Mouse (Mus musculus): Measurements from ENCODE around the gene Chchd2. TPM values are rescaled to one million over a fixed set of nuclear protein-coding genes. Genes with fewer than 3 reads are reported as not detected.

Chchd2 gene
- 1,023 and 1,076 TPM in 2 replicates for polyA plus RNA-seq (2014; fragmentation: Nextera tagmentation; extraction: Ambion mirVana)

DNA sequence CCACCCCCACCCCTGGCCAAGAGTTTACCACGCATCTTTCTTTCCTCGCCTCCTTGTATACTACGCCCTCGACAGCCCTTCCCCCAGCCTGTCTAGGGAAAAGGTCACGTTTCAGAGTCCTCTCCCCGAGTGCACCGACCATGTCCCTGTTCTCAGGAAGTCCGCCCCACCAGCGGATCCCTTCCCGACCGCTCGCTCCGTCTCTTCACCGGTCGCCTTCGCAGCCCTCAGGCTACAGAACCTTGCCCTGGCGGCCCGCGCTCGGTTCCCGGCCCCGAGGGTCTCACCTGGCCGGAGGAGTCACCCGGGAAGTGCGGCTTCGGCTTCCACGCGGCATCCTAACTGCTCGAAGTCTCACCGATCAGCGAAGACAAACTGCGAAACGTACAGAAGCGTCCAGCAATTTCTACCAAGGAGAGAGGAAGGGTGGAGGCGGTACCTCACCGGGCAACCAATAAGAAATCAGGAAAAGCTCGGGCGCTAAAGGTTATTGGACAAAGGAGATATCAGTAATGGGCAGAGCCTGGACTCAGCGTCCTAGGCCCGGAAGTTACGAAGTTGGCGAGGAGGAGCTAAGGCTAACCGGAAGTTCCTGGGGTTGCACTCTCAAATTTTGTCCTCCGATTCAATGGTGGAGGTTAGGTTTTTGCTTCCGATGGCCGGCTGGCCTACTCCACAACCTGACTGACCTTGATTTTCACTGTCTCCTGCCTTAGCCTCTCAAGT is at the start of gene Chchd2:
Chchd2 (minus strand) TSS at position 560 of the 726 bp plus-strand sequence.
- H3K36me3 ChIP-seq (replicated peaks; ENCODE audit: control insufficient read depth, insufficient read depth, low read depth, low read length), result peaks cover 5% of the 10 kb centered on the region
- peak within 1 kb of the TSS; percentile 91 for H3K9ac ChIP-seq (replicated peaks; ENCODE audit: low read length)
- no peaks in the 10 kb centered on the region for H3K4me1 ChIP-seq (ENCODE audit: control insufficient read depth, insufficient read depth, low read length)
- ATAC-seq (replicated peaks; ENCODE audit: insufficient number of reproducible peaks, low FRiP score, low TSS enrichment, low read depth) (peak; percentile 98), DNase-seq (ENCODE audit: low spot score) (peak; percentile 98)
- no peaks in the 10 kb centered on the region for H3K27me3 ChIP-seq (ENCODE audit: control insufficient read depth, insufficient read depth, low read length)
- H3K9me3 ChIP-seq (replicated peaks; ENCODE audit: control insufficient read depth, low read length), result no peaks in the 10 kb centered on the region
- H3K4me3 ChIP-seq (ENCODE audit: low read depth, low read length), result peak within 1 kb of the TSS; percentile 80
- under 1% methylated on average over 46 of the region's 46 CpGs for WGBS
- peak within 1 kb of the TSS; percentile 80 for H3K4me2 ChIP-seq (ENCODE audit: low read depth, low read length)
- H3K27ac ChIP-seq (replicated peaks; ENCODE audit: low read depth, low read length), result peak within 1 kb of the TSS; percentile 82

DNA sequence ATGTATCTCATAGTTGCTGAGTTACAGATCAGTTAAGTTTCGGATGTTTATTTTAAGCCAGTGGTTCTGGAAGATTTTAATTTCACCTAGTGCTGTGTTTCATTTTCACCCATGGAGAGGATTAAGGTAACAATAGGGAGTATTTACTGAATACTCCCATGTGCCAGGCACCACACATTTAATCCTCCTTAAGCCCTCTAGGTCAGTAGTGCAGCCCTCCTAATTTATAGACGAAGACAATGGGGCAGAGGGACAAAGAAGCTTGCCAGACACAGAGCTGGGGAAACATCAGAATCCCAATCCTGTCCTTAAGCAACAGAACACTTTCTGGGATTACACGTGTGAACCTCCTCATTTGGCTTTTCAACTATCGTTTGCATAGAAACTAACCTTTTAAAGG is 49.7 kb upstream of the Chchd2 start:
- no peaks in the 10 kb centered on the region for H3K27me3 ChIP-seq (ENCODE audit: control insufficient read depth, insufficient read depth, low read length)
- H3K9me3 ChIP-seq (replicated peaks; ENCODE audit: control insufficient read depth, low read length), result no peaks in the 10 kb centered on the region
- 45% methylated on average over 4 of the region's 4 CpGs for WGBS
- no peak overlapping the region for H3K9ac ChIP-seq (replicated peaks; ENCODE audit: low read length)
- no peak overlapping the region for H3K27ac ChIP-seq (replicated peaks; ENCODE audit: low read depth, low read length)
- ATAC-seq (replicated peaks; ENCODE audit: insufficient number of reproducible peaks, low FRiP score, low TSS enrichment, low read depth) (no peak), DNase-seq (ENCODE audit: low spot score) (no peak)
- no peaks in the 10 kb centered on the region for H3K36me3 ChIP-seq (replicated peaks; ENCODE audit: control insufficient read depth, insufficient read depth, low read depth, low read length)
- H3K4me1 ChIP-seq (ENCODE audit: control insufficient read depth, insufficient read depth, low read length), result no peaks in the 10 kb centered on the region
- no peak overlapping the region for H3K4me2 ChIP-seq (ENCODE audit: low read depth, low read length)
- no peak overlapping the region for H3K4me3 ChIP-seq (ENCODE audit: low read depth, low read length)

DNA sequence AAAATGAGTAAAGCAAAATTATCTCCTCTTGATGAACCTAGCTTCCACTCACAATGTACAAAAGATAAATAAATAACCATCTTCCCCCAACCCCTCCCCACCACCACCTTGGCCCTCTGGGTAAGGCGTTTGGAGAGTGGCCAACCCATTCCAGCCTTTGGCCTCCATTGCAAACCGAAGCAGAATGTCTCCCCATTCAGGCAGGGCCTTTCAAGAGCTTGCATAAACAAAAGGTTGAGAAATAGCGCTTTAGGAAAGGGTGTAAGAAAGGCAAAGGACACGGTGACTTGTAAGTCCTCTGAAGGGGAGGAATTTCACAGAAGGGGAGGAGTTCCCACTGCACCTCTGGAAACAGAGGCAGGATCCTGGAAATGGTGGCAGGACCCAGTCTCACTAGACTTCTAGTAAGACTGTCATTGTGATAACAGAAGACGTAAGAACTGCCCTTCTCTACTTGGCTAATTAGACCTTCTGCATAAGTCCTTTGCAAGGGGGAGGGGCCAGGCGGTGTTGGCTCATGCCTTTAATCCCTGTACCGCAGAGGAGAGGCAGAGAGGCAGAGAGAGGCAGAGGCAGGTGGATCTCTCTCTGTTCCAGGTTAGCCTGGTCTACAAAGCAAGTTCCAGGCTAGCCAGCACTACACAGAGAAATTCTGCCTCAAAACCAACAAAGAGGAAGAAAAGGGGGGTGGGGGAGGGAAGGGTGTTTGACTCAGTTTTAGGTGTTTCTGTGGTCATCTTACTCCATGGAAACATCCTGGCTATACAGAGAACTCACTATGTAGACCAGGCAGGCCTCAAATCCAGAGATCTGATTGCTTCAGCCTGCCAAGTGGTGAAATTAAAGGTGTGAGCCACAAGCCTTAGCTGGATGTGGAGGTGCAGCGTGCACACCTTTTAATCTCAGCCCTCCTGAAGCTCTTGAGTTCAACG is 42.9 kb upstream of the Chchd2 start:
- Histone ChIP-seq H3K27ac (replicated peaks; ENCODE audit: low read depth, low read length) (no peak overlapping the region), H3K9ac (replicated peaks; ENCODE audit: low read length) (no peak overlapping the region), H3K36me3 (replicated peaks; ENCODE audit: control insufficient read depth, insufficient read depth, low read depth, low read length) (no peaks in the 10 kb centered on the region), H3K4me2 (ENCODE audit: low read depth, low read length) (no peak overlapping the region), H3K9me3 (replicated peaks; ENCODE audit: control insufficient read depth, low read length) (no peaks in the 10 kb centered on the region), H3K4me3 (ENCODE audit: low read depth, low read length) (no peak overlapping the region), H3K4me1 (ENCODE audit: control insufficient read depth, insufficient read depth, low read length) (no peaks in the 10 kb centered on the region), H3K27me3 (ENCODE audit: control insufficient read depth, insufficient read depth, low read length) (no peaks in the 10 kb centered on the region)
- ATAC-seq (replicated peaks; ENCODE audit: insufficient number of reproducible peaks, low FRiP score, low TSS enrichment, low read depth) (no peak), DNase-seq (ENCODE audit: low spot score) (no peak)
- 55% methylated on average over 9 of the region's 9 CpGs for WGBS

DNA sequence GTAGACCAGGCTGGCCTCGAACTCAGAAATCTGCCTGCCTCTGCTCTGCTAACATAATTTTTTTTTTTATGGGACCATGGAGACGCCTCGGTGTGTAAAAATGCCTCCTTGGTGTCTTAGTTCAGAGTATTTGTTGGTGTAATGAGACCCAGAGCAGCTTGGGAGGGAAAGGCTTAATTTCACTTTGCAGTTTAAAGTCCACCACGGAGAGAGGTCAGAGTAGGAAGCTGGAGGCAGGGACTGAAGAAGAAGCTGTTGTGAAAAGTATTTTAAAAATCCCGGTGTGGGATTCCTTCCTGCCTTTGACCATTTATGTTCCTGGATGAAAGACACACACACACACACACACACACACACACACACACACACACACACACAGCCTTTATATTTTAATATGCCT is 38.7 kb upstream of the Chchd2 start:
- Histone ChIP-seq H3K9ac (replicated peaks; ENCODE audit: low read length) (no peak overlapping the region), H3K9me3 (replicated peaks; ENCODE audit: control insufficient read depth, low read length) (no peaks in the 10 kb centered on the region), H3K36me3 (replicated peaks; ENCODE audit: control insufficient read depth, insufficient read depth, low read depth, low read length) (no peaks in the 10 kb centered on the region), H3K4me1 (ENCODE audit: control insufficient read depth, insufficient read depth, low read length) (no peaks in the 10 kb centered on the region), H3K27me3 (ENCODE audit: control insufficient read depth, insufficient read depth, low read length) (no peaks in the 10 kb centered on the region), H3K4me3 (ENCODE audit: low read depth, low read length) (no peak overlapping the region), H3K4me2 (ENCODE audit: low read depth, low read length) (no peak overlapping the region), H3K27ac (replicated peaks; ENCODE audit: low read depth, low read length) (no peak overlapping the region)
- ATAC-seq (replicated peaks; ENCODE audit: insufficient number of reproducible peaks, low FRiP score, low TSS enrichment, low read depth), result no peak
- 80% methylated on average over 5 of the region's 5 CpGs for WGBS
- no peak for DNase-seq (ENCODE audit: low spot score)

DNA sequence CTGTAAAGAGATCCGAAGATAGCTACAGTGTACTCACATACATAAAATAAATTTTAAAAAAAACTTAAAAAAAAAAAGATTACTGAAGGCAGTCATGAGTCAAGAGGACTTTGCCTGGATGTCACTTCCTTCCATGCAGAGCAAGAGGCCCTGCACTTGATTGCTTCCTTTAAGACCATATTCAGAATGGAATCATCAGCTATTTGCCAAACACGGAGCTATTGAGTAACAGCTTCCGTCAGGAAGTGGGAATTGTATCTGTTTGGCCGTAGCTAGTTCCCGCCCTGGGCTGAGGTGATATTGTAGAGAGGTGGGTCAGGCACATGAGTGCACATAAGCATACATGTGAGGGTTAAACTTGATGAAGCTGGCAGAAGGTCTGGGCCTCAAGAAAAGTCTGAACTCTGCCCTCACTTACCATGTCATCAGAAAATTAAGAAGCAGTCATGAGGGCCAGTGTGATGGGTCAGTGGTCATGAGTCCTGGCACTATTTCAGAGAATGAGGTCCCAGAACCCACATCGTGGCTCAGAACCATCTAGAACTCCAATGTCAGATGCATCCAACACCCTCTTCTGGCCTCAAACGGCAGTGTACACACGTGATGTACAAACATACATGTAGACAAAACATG is 37.7 kb upstream of the Chchd2 start:
- Histone ChIP-seq H3K9me3 (replicated peaks; ENCODE audit: control insufficient read depth, low read length) (no peaks in the 10 kb centered on the region), H3K27ac (replicated peaks; ENCODE audit: low read depth, low read length) (no peak overlapping the region), H3K4me3 (ENCODE audit: low read depth, low read length) (no peak overlapping the region), H3K36me3 (replicated peaks; ENCODE audit: control insufficient read depth, insufficient read depth, low read depth, low read length) (no peaks in the 10 kb centered on the region), H3K27me3 (ENCODE audit: control insufficient read depth, insufficient read depth, low read length) (no peaks in the 10 kb centered on the region), H3K4me1 (ENCODE audit: control insufficient read depth, insufficient read depth, low read length) (no peaks in the 10 kb centered on the region), H3K9ac (replicated peaks; ENCODE audit: low read length) (no peak overlapping the region), H3K4me2 (ENCODE audit: low read depth, low read length) (no peak overlapping the region)
- 89% methylated on average over 8 of the region's 8 CpGs for WGBS
- DNase-seq (ENCODE audit: low spot score) (no peak), ATAC-seq (replicated peaks; ENCODE audit: insufficient number of reproducible peaks, low FRiP score, low TSS enrichment, low read depth) (no peak)

DNA sequence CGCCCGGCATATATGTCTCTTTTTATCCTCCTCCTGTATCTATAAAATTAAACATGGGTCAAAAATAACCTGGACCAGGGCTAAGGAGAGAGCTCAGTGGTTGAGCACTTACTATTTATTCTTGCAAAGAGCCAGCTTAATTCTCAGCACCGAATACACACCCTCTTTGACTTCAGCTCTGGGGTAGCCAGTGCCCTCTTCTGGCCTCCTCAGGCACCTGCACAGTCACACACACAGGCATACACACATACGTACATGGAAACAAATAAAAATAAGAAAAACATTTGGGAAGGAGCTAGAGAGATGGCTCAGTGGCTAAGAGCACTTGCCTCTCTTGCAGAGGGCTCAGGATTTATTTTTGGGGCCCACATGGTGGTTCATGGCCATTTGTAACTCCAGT is 34.7 kb upstream of the Chchd2 start:
- 89% methylated on average over 4 of the region's 4 CpGs for WGBS
- Histone ChIP-seq H3K27ac (replicated peaks; ENCODE audit: low read depth, low read length) (no peak overlapping the region), H3K4me2 (ENCODE audit: low read depth, low read length) (no peak overlapping the region), H3K9me3 (replicated peaks; ENCODE audit: control insufficient read depth, low read length) (no peaks in the 10 kb centered on the region), H3K27me3 (ENCODE audit: control insufficient read depth, insufficient read depth, low read length) (no peaks in the 10 kb centered on the region), H3K4me1 (ENCODE audit: control insufficient read depth, insufficient read depth, low read length) (no peaks in the 10 kb centered on the region), H3K36me3 (replicated peaks; ENCODE audit: control insufficient read depth, insufficient read depth, low read depth, low read length) (no peaks in the 10 kb centered on the region), H3K9ac (replicated peaks; ENCODE audit: low read length) (no peak overlapping the region), H3K4me3 (ENCODE audit: low read depth, low read length) (no peak overlapping the region)
- DNase-seq (ENCODE audit: low spot score), result no peak
- ATAC-seq (replicated peaks; ENCODE audit: insufficient number of reproducible peaks, low FRiP score, low TSS enrichment, low read depth), result no peak

DNA sequence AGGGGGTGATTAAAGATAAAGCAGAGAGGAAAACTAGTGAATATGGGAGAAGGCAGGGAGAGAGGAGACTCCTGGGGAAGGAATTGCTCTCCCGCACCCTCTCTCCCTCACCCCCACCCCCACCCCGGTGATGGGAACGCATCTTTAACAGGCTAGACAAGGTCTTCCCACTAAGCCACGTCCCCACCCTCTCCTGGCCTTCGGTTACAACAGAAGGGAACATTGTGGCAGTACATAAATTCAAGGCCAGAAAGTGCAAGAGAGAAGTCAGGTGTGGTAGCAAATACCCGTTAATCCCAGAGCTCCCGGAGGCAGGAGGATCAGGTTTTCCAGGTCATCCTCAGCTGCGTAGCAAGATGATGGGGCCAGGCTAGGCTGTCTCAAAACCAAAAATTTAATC is 32.0 kb upstream of the Chchd2 start:
- DNase-seq (ENCODE audit: low spot score), result no peak
- H3K27me3 ChIP-seq (ENCODE audit: control insufficient read depth, insufficient read depth, low read length), result no peaks in the 10 kb centered on the region
- H3K27ac ChIP-seq (replicated peaks; ENCODE audit: low read depth, low read length), result no peak overlapping the region
- ATAC-seq (replicated peaks; ENCODE audit: insufficient number of reproducible peaks, low FRiP score, low TSS enrichment, low read depth), result no peak
- no peaks in the 10 kb centered on the region for H3K9me3 ChIP-seq (replicated peaks; ENCODE audit: control insufficient read depth, low read length)
- 64% methylated on average over 8 of the region's 8 CpGs for WGBS
- no peak overlapping the region for H3K9ac ChIP-seq (replicated peaks; ENCODE audit: low read length)
- H3K4me3 ChIP-seq (ENCODE audit: low read depth, low read length), result no peak overlapping the region
- no peaks in the 10 kb centered on the region for H3K4me1 ChIP-seq (ENCODE audit: control insufficient read depth, insufficient read depth, low read length)
- H3K36me3 ChIP-seq (replicated peaks; ENCODE audit: control insufficient read depth, insufficient read depth, low read depth, low read length), result no peaks in the 10 kb centered on the region
- no peak overlapping the region for H3K4me2 ChIP-seq (ENCODE audit: low read depth, low read length)

All from embryonic facial prominence, embryonic 11.5 days (tissue).